Mouse (Mus musculus): ENCODE measurements around the gene Trim44.

DNA sequence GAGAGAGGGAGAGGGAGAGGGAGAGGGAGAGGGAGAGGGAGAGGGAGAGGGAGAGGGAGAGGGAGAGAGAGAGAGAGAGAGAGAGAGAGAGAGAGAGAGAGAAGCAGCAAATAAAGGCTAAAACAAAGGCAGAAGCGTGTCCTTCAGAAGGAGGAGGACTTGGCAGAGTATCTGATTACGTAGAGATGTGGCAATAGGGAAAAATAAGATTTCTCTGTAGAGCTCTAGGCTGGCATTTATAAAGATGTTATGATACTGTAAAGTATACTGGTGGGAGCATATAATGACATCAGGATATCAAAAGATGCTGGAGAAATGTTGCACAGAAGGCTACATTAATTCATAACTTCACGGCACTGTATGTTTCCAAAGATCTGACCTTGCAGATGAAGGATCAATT is 76.5 kb downstream of the Trim44 start:
- TF ChIP-seq POLR2A (IDR thresholded peaks at IDR 0.05; ENCODE audit: low read depth, low read length) (no peak), CTCF (IDR thresholded peaks at IDR 0.05; ENCODE audit: borderline replicate concordance, insufficient read depth, low read length) (no peak)
